Mouse (Mus musculus): ENCODE results near the gene 5730596B20Rik.

DNA sequence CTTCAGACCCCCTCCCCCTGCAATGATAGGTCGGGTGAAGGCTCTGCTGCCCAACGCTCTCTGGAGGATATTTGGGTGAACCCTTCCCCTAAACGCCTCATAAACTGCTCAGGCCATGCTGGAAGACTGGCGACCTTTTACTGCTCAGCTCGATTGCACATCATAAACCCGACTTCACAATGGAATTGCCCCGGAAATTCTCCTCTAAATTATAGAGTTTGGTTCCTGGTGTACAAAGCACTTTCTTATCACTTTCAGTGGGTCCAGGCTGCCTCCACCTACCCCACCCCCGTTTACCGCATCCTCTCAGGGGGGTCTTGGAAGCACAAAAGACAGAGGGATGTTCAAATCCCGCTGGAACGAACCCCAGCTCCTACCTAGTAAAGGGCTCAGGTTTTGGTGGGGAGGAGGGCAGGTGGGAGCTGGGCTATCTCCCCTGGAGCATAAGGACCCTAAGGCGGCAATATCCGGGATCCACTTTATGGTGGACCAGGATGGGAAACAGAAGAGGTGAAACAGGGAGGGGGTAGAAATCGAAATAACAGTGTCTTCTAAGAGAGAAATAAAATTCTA, 41.4 kb downstream of the 5730596B20Rik start:
- TF ChIP-seq CTCF (conservative IDR thresholded peaks at IDR 0.05; ENCODE audit: low read length) (no peak), NANOG (IDR thresholded peaks at IDR 0.05; ENCODE audit: borderline replicate concordance, low read length) (no peak)
